Mouse (Mus musculus) limb, embryonic 12.5 days (tissue): ENCODE measurements around the gene Hps1. TPM values are rescaled to one million over a fixed set of nuclear protein-coding genes. Genes with fewer than 3 reads are reported as not detected.
A peak's percentile ranks its signal among the peaks of the same experiment; 100 is the strongest.

Experiments
- ATAC-seq: fragments of 200-750 bp; cut with Nextera tagmentation; 2 replicates; pipeline ENCODE4 v1.8.0; 2017; ENCODE audit warnings: low read depth, moderate TSS enrichment; ENCODE audit not compliant: insufficient number of reproducible peaks, insufficient read depth, low FRiP score, low TSS enrichment
- H3K27ac ChIP-seq: fragments of 300-500 bp; sonication (generic); 2 replicates; pipeline ENCODE4 v1.5.1; 2016; ENCODE audit warnings: mild to moderate bottlenecking, moderate library complexity
- H3K27me3 ChIP-seq: fragments of 300-500 bp; sonication (generic); 2 replicates; pipeline ENCODE4 v1.6.1; 2016; ENCODE audit warnings: mild to moderate bottlenecking, moderate library complexity
- H3K36me3 ChIP-seq: fragments of 300-500 bp; sonication (generic); 2 replicates; pipeline ENCODE4 v1.6.1; 2016; ENCODE audit warnings: mild to moderate bottlenecking, moderate library complexity
- H3K4me1 ChIP-seq: fragments of 300-500 bp; sonication (generic); replicated peaks from 2 replicates; pipeline ENCODE4 v1.6.1; 2016
- H3K4me2 ChIP-seq: fragments of 300-500 bp; sonication (generic); 2 replicates; pipeline ENCODE4 v1.6.1; 2016; ENCODE audit warnings: mild to moderate bottlenecking, moderate library complexity
- H3K4me3 ChIP-seq: fragments of 300-500 bp; sonication (generic); replicated peaks from 2 replicates; pipeline ENCODE4 v1.5.1; 2016; ENCODE audit warnings: mild to moderate bottlenecking
- H3K9ac ChIP-seq: fragments of 300-500 bp; sonication (generic); replicated peaks from 2 replicates; pipeline ENCODE4 v1.6.1; 2016; ENCODE audit warnings: mild to moderate bottlenecking, moderate library complexity
- H3K9me3 ChIP-seq: fragments of 300-500 bp; sonication (generic); 2 replicates; pipeline ENCODE4 v1.6.1; 2016; ENCODE audit warnings: mild to moderate bottlenecking, moderate library complexity
- WGBS: fragments of 180-500 bp; shearing (Covaris S2); methylation state at CpG from one replicate; pipeline ENCODE4 v1.1.7; 2016; 5-methylcytosine and 5-hydroxymethylcytosine counted together
- polyA plus RNA-seq: library from polyadenylated mRNA; unstranded; fragments of >200 nt; fragmentation: Nextera tagmentation; extraction: Ambion mirVana; gene quantifications from 2 replicates; pipeline ENCODE4 v1.2.1, GENCODE M21; 2016

The Hps1 gene
- 14.5 and 15.4 TPM in 2 replicates for polyA plus RNA-seq

GRCm38 (mm10) chr19:42779531-42780155 lies at the start of gene Hps1:
Hps1 (minus strand) TSS chr19:42779978.
- H3K9ac ChIP-seq = peak within 1 kb of the TSS; percentile 66
- WGBS = under 1% methylated on average over 43 of the region's 43 CpGs
- peak; percentile 98 for ATAC-seq
- peaks cover 3% of the 10 kb centered on the region; the same call in 1 of the 2 replicates for H3K27me3 ChIP-seq
- no peaks in the 10 kb centered on the region for H3K9me3 ChIP-seq
- peak within 1 kb of the TSS; percentile 65 for H3K4me3 ChIP-seq
- H3K4me1 ChIP-seq = peaks cover 4% of the 10 kb centered on the region; the same call in 1 of the 2 replicates
- no peaks in the 10 kb centered on the region for H3K36me3 ChIP-seq
- H3K4me2 ChIP-seq = peak within 1 kb of the TSS; percentile 61
- peak within 1 kb of the TSS; percentile 80 for H3K27ac ChIP-seq

DNA sequence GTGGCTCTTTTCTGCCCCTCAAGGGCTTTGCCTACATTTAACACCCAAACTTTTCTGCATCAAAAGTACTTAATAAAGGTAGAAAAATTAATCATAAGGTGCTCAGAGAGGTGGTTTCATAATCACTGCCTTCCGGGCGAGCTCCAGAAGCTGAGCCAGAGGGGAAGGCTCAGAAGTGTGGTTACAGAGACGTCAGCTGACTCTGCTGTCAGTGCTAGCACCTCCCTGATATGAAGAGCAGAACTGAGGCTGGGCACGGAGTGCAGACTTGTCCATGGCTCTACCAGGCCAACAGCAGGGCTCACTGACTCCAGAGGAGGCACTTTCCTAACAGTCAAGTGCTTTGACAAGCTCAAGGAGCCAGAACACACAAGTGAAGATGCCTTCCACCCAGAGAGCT lies 49.4 kb upstream of the Hps1 start:
- no peak for ATAC-seq
- no peak overlapping the region for H3K27ac ChIP-seq
- H3K4me1 ChIP-seq = no peaks in the 10 kb centered on the region
- H3K9ac ChIP-seq = no peak overlapping the region
- WGBS = 69% methylated on average over 4 of the region's 4 CpGs
- H3K9me3 ChIP-seq = 0 out of 2 replicates have a peak, but pooled peaks cover 4% of the 10 kb centered on the region
- H3K4me3 ChIP-seq = no peak overlapping the region
- no peaks in the 10 kb centered on the region for H3K27me3 ChIP-seq
- no peak overlapping the region for H3K4me2 ChIP-seq
- no peaks in the 10 kb centered on the region for H3K36me3 ChIP-seq

DNA sequence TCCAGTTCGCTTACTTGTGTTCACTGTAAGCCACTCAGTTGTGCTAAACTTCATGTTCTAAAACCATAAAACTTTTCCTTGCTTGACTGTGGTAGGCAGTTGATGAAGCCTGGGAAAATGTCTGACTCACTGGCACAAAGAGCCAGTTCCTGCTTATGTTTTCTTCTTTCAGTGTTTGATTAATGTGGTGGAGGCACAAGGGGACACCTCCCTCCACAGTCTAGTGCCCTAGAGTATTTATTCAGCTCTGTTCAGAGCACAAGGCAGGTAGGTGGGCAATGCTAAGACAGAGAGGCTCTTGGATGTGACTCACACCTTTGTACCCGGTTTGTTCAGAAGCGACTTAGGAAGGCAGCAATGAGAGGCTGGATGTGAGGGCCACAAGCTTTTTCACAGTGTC lies 48.1 kb upstream of the Hps1 start:
- Histone ChIP-seq H3K4me1 (no peaks in the 10 kb centered on the region), H3K27ac (no peak overlapping the region; the same call in 1 of the 2 replicates), H3K4me2 (no peak overlapping the region), H3K27me3 (no peaks in the 10 kb centered on the region), H3K9me3 (0 out of 2 replicates have a peak, but pooled peaks cover 4% of the 10 kb centered on the region), H3K9ac (no peak overlapping the region), H3K4me3 (no peak overlapping the region), H3K36me3 (no peaks in the 10 kb centered on the region)
- ATAC-seq = no peak
- 89% methylated on average over 3 of the region's 3 CpGs for WGBS

- ATAC-seq = no peak
- H3K9ac ChIP-seq = no peak overlapping the region
- H3K4me1 ChIP-seq = 0 out of 2 replicates have a peak, but pooled peaks cover 3% of the 10 kb centered on the region
- 89% methylated on average over 5 of the region's 5 CpGs for WGBS
- H3K27ac ChIP-seq = no peak overlapping the region
- H3K36me3 ChIP-seq = no peaks in the 10 kb centered on the region
- H3K4me2 ChIP-seq = no peak overlapping the region
- no peaks in the 10 kb centered on the region for H3K9me3 ChIP-seq
- no peaks in the 10 kb centered on the region for H3K27me3 ChIP-seq
- no peak overlapping the region for H3K4me3 ChIP-seq
These were observed 40.3 kb upstream of the Hps1 start for GRCm38 (mm10) chr19:42820109-42820508.

- Histone ChIP-seq H3K27me3 (no peaks in the 10 kb centered on the region), H3K9me3 (no peaks in the 10 kb centered on the region), H3K4me3 (no peak overlapping the region), H3K36me3 (no peaks in the 10 kb centered on the region), H3K27ac (no peak overlapping the region), H3K9ac (no peak overlapping the region), H3K4me2 (no peak overlapping the region), H3K4me1 (0 out of 2 replicates have a peak, but pooled peaks cover 3% of the 10 kb centered on the region)
- no peak for ATAC-seq
- WGBS = 78% methylated on average over 2 of the region's 2 CpGs
These were observed 38.0 kb upstream of the Hps1 start for GRCm38 (mm10) chr19:42817761-42818160.

GRCm38 (mm10) chr19:42816261-42816660 lies 36.5 kb upstream of the Hps1 start:
- Histone ChIP-seq H3K4me2 (no peak overlapping the region), H3K9ac (no peak overlapping the region), H3K4me1 (0 out of 2 replicates have a peak, but pooled peaks cover 3% of the 10 kb centered on the region), H3K27ac (no peak overlapping the region), H3K27me3 (no peaks in the 10 kb centered on the region), H3K36me3 (no peaks in the 10 kb centered on the region), H3K4me3 (no peak overlapping the region), H3K9me3 (no peaks in the 10 kb centered on the region)
- 88% methylated on average over 2 of the region's 2 CpGs for WGBS
- ATAC-seq = no peak

DNA sequence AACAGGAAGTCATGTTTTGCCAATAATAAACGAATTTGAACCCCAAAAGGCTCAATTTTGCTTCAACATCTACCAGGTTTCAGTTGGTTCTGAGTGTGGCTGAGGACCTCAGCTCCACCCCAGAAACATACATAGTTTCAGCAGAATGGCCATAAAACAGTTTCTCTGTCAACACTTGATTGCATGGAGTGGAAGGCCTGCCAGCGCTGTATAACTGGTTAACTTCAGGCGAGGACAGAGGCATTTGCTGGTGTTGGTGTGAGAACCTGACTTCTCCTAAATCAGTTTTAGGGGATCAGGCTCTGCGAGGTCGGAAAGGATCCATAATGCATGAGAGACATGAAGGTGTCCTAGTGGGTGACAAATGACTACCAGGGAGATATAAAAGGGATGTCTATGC lies 30.4 kb upstream of the Hps1 start:
- H3K27me3 ChIP-seq = no peaks in the 10 kb centered on the region
- no peaks in the 10 kb centered on the region for H3K9me3 ChIP-seq
- H3K4me1 ChIP-seq = peaks cover 36% of the 10 kb centered on the region
- no peaks in the 10 kb centered on the region for H3K36me3 ChIP-seq
- no peak overlapping the region for H3K27ac ChIP-seq
- H3K4me3 ChIP-seq = no peak overlapping the region
- ATAC-seq = no peak
- H3K9ac ChIP-seq = no peak overlapping the region
- 58% methylated on average over 5 of the region's 5 CpGs for WGBS
- H3K4me2 ChIP-seq = no peak overlapping the region

GRCm38 (mm10) chr19:42809491-42809890 lies 29.7 kb upstream of the Hps1 start:
- Histone ChIP-seq H3K4me2 (no peak overlapping the region), H3K9ac (no peak overlapping the region), H3K27me3 (no peaks in the 10 kb centered on the region), H3K4me1 (peaks cover 42% of the 10 kb centered on the region), H3K4me3 (no peak overlapping the region), H3K36me3 (no peaks in the 10 kb centered on the region), H3K27ac (no peak overlapping the region), H3K9me3 (no peaks in the 10 kb centered on the region)
- no peak for ATAC-seq
- 81% methylated on average over 10 of the region's 10 CpGs for WGBS

DNA sequence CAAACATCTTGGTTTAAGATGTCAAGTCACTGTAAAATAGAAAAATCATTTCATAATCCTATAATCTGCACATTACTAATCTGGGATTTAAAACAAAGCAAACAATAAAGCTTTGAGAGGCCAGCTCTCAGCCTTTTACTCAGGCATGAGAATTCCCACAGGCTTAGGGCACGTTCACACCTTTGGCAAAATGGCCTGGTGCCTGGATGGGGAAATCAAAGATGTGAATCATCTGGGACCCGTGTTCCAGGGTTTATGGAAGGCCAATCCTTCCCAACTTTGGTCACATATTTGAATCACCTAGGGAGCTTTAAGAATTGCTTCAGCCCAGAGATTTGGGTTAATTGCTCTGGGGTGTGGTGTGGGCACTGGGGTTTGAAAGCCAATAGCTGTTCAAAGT lies 18.1 kb upstream of the Hps1 start:
- peak overlapping the region; percentile 31; the same call in 1 of the 2 replicates for H3K27ac ChIP-seq
- peaks cover 27% of the 10 kb centered on the region for H3K4me1 ChIP-seq
- ATAC-seq = no peak
- no peak overlapping the region for H3K9ac ChIP-seq
- H3K36me3 ChIP-seq = no peaks in the 10 kb centered on the region
- H3K4me3 ChIP-seq = no peak overlapping the region
- 26% methylated on average over 2 of the region's 2 CpGs for WGBS
- no peaks in the 10 kb centered on the region for H3K9me3 ChIP-seq
- H3K4me2 ChIP-seq = no peak overlapping the region
- peaks cover 20% of the 10 kb centered on the region for H3K27me3 ChIP-seq

DNA sequence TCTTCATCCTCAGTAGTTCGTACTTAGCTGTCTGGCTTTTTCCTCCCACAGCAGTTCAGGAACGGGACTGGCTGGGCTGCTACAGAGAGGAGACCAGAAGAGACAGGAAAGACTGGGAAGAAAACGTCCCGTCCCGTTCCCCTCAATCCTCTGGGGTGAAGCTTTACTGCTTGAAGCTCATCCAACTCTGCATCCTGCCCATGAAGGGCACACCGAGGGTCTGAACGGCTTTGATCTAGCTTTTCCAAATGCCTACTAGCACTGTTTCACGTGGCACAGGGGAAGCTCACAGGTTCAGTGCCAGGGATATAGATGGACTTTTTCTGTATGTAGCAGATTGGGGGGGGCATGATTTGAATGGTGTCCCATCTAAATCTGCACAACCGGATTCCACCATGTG lies 16.0 kb upstream of the Hps1 start:
- Histone ChIP-seq H3K27ac (0 out of 2 replicates have a peak overlapping the region, but pooled peaks have one; percentile 29), H3K4me3 (peak overlapping the region; percentile 36; the same call in 1 of the 2 replicates)

DNA sequence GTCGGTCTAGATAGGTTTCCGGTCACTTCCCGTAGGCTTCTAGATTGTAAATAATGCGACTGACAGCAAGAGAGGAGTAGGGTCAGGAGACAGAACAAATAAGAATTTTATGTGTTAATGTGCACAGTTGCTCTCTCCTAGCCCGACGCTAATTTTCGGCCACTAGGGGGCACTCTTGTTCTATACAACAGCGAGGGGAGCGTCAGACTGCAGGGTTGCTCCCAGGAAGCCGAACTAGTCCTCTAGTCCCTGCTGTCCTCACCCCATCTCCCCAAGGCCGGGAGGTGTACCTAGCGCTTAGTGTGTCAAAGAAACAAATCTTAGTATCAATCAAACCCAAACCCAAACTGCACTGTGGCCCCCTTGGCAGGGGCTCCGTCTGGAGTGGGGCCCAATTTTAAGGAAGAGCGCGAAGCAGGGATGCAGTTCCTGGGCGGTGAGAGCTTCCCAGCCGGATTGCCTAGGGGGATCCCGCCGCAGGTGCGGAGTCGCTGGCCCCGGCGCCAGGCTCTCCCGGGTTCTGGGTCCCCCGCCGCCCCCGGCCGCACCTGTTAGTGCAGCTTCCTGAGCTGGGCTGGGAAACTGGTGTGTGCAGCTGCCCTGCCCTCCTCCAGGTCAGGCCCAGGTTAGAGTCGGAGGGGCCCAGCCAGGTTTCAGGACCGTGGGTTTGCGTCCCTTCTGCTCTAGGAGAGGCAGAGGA lies 15.3 kb upstream of the Hps1 start:
- peak overlapping the region; percentile 71 for H3K4me2 ChIP-seq
- H3K27ac ChIP-seq = peak overlapping the region; percentile 64; the same call in 1 of the 2 replicates
- H3K9me3 ChIP-seq = no peaks in the 10 kb centered on the region
- peaks cover 27% of the 10 kb centered on the region for H3K4me1 ChIP-seq
- peak overlapping the region; percentile 24; the same call in 1 of the 2 replicates for H3K9ac ChIP-seq
- H3K27me3 ChIP-seq = peaks cover 17% of the 10 kb centered on the region
- H3K36me3 ChIP-seq = no peaks in the 10 kb centered on the region
- ATAC-seq = peak; percentile 83
- peak overlapping the region; percentile 36 for H3K4me3 ChIP-seq
- WGBS = under 1% methylated on average over 31 of the region's 31 CpGs

More for the DNA sequence above, 16.0 kb upstream of the Hps1 start:
- Histone ChIP-seq H3K4me1 (peaks cover 27% of the 10 kb centered on the region), H3K27me3 (peaks cover 17% of the 10 kb centered on the region), H3K4me2 (peak overlapping the region; percentile 71), H3K9me3 (no peaks in the 10 kb centered on the region), H3K9ac (no peak overlapping the region), H3K36me3 (no peaks in the 10 kb centered on the region)
- ATAC-seq = no peak
- 28% methylated on average over 9 of the region's 9 CpGs for WGBS
